Mouse (Mus musculus) thymus, adult 2 months (tissue): Measurements from ENCODE around the gene Trmo.

Source experiments
- CTCF ChIP-seq: fragments of 200-500 bp; IDR thresholded peaks from 2 replicates; pipeline ENCODE4 v1.5.1; 2012; ENCODE audit warnings: mild to moderate bottlenecking, control low read depth, low read length, moderate library complexity, borderline replicate concordance; ENCODE audit not compliant: control insufficient read depth, poor library complexity, insufficient read depth; ENCODE audit errors: extremely low read depth
- POLR2A ChIP-seq: fragments of 200-500 bp; IDR thresholded peaks from 2 replicates; pipeline ENCODE4 v1.6.1; 2012; ENCODE audit warnings: mild to moderate bottlenecking, low read length, control low read depth, moderate library complexity; ENCODE audit not compliant: control insufficient read depth, poor library complexity, insufficient read depth; ENCODE audit errors: extremely low read depth

- TF ChIP-seq POLR2A = no peak
- TF ChIP-seq CTCF = no peak
These were observed 15.0 kb upstream of the Trmo start for GRCm38 (mm10) chr4:46404042-46404795.
